Mouse (Mus musculus) G1E (cell line): Measurements from ENCODE around the gene Vmn1r40. TPM values are rescaled to one million over a fixed set of nuclear protein-coding genes. Genes with fewer than 3 reads are reported as not detected.

Experiments used
- ATAC-seq: 2 replicates; pipeline ENCODE4 v1.8.0; 2016; ENCODE audit warnings: mild to moderate bottlenecking; ENCODE audit not compliant: insufficient number of reproducible peaks, poor library complexity, low FRiP score, severe bottlenecking; ENCODE audit errors: extremely low read depth
- DNase-seq: peaks from one replicate; pipeline ENCODE4 v3.0.0; 2012; ENCODE audit warnings: low spot score
- H3K27me3 ChIP-seq: 2 replicates; pipeline ENCODE4 v1.6.1; 2012; ENCODE audit warnings: mild to moderate bottlenecking, low read length, inconsistent platforms; ENCODE audit not compliant: insufficient read depth
- H3K36me3 ChIP-seq: replicated peaks from 2 replicates; pipeline ENCODE3; 2012; ENCODE audit warnings: mild to moderate bottlenecking, inconsistent platforms
- H3K4me1 ChIP-seq: 2 replicates; pipeline ENCODE4 v1.6.1; 2012; ENCODE audit warnings: low read depth, low read length, inconsistent platforms, mixed read lengths; ENCODE audit not compliant: insufficient read depth
- H3K4me3 ChIP-seq: 2 replicates; pipeline ENCODE4 v1.5.1; 2012; ENCODE audit warnings: low read depth, mild to moderate bottlenecking, inconsistent platforms, low read length, moderate library complexity, mixed read lengths
- H3K9me3 ChIP-seq: replicated peaks from 2 replicates; pipeline ENCODE4 v1.6.1; 2012; ENCODE audit warnings: inconsistent platforms
- CTCF ChIP-seq: IDR thresholded peaks from 2 replicates; pipeline ENCODE4 v1.5.1; 2012; ENCODE audit warnings: low read depth, low read length, inconsistent platforms, mixed read lengths
- GATA1 ChIP-seq: IDR thresholded peaks from 2 replicates; pipeline ENCODE4 v1.6.1; 2012; ENCODE audit warnings: borderline replicate concordance, low read length, inconsistent platforms, mixed read lengths
- GATA2 ChIP-seq: IDR thresholded peaks from 2 replicates; pipeline ENCODE4 v1.6.1; 2012; ENCODE audit warnings: low read depth, low read length, inconsistent platforms, borderline replicate concordance
- POLR2AphosphoS5 ChIP-seq: IDR thresholded peaks from 2 replicates; pipeline ENCODE4 v1.6.1; 2012; ENCODE audit warnings: low read depth, low read length, inconsistent platforms; ENCODE audit not compliant: insufficient replicate concordance
- TAL1 ChIP-seq: conservative IDR thresholded peaks from 2 replicates; pipeline ENCODE4 v1.6.1; 2012; ENCODE audit warnings: low read depth, low read length, inconsistent platforms, mixed read lengths
- polyA plus RNA-seq: library from polyadenylated mRNA; stranded (reverse); fragments of >175 nt; gene quantifications from 2 replicates; pipeline ENCODE4 v1.2.3, GENCODE M21; 2012
- total RNA-seq, 2 experiments: library from RNA; stranded (forward) in 1 of 2; stranded (reverse) in 1 of 2; fragments of 200-1000 nt in 1 of 2; fragments of >200 nt in 1 of 2; fragmentation: Nextera tagmentation in 1 of 2; gene quantifications; 2 replicates each; pipeline ENCODE4 v1.2.3; 2014 to 2017

Gene Vmn1r40
- total and polyA plus RNA-seq, 3 experiments, result 0.16 TPM; not detected in 2

- Histone ChIP-seq H3K36me3 (peaks cover 12% of the 10 kb centered on the region), H3K4me3 (no peak overlapping the region), H3K4me1 (no peaks in the 10 kb centered on the region), H3K9me3 (no peaks in the 10 kb centered on the region), H3K27me3 (no peaks in the 10 kb centered on the region)
- DNase-seq (no peak), ATAC-seq (no peak)
- no peak for TF ChIP-seq CTCF
- TF ChIP-seq GATA1, result no peak
- TF ChIP-seq GATA2, result no peak
- no peak for TF ChIP-seq TAL1
- no peak for TF ChIP-seq POLR2AphosphoS5
Measured at GRCm38 (mm10) chr6:89678522-89678921, 28.8 kb upstream of the Vmn1r40 start.

GRCm38 (mm10) chr6:89679291-89679835, 28.0 kb upstream of the Vmn1r40 start:
- Histone ChIP-seq H3K4me1 (no peaks in the 10 kb centered on the region), H3K4me3 (no peak overlapping the region), H3K9me3 (no peaks in the 10 kb centered on the region), H3K36me3 (peaks cover 7% of the 10 kb centered on the region), H3K27me3 (no peaks in the 10 kb centered on the region)
- no peak; the same call in 1 of the 2 replicates for ATAC-seq
- TF ChIP-seq CTCF, result peak; percentile 88
- TF ChIP-seq POLR2AphosphoS5, result no peak
- DNase-seq, result peak; percentile 34

- H3K9me3 ChIP-seq, result no peaks in the 10 kb centered on the region
- H3K4me3 ChIP-seq, result no peak overlapping the region
- DNase-seq, result no peak
- TF ChIP-seq TAL1, result no peak
- peak; percentile 78 for TF ChIP-seq CTCF
- H3K4me1 ChIP-seq, result no peaks in the 10 kb centered on the region
- no peaks in the 10 kb centered on the region for H3K36me3 ChIP-seq
- no peak for ATAC-seq
- no peaks in the 10 kb centered on the region for H3K27me3 ChIP-seq
Measured at GRCm38 (mm10) chr6:89680155-89680554, 27.2 kb upstream of the Vmn1r40 start.

DNA sequence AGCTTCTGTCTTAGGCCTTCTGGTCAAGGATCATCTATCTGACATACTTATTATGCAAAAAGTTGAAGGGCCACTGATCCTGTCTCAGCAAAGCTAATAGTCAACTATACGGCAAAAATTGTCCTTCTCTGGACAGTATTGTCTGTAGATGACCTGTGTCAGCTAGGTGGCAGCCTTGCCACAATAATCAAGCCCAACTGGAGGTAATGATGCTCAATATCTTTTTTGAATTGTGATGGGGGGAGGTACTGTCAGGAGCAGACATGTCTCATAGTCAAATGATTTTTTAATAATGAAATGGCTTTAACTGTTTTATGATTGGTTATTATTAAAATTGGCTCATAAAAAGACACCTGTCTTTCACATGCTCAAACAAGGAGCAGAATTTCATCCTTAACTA, 23.1 kb upstream of the Vmn1r40 start:
- Histone ChIP-seq H3K9me3 (no peaks in the 10 kb centered on the region), H3K4me3 (no peak overlapping the region), H3K4me1 (no peaks in the 10 kb centered on the region), H3K27me3 (no peaks in the 10 kb centered on the region), H3K36me3 (no peaks in the 10 kb centered on the region)
- DNase-seq, result no peak
- TF ChIP-seq POLR2AphosphoS5 (no peak), TAL1 (no peak), GATA2 (no peak), GATA1 (no peak), CTCF (no peak)
- ATAC-seq, result no peak

DNA sequence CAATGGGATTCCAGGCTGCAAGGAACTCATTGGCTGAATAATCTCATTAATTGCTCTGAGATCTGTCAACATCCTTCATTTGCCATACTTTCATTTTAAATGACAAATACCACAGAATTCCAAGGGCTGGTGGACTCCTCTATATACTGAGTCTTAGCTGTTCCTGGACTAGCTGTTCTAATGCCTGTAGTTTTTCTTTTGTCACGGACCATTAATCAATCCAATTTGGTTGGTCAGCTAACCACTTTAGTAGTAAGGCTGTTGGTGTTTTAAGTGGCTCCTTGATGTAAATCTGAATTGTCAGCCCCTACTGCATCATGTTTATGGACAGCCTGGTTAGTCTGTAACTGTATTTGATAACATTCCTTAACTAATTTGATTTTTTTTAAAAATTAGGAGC, 20.2 kb upstream of the Vmn1r40 start:
- no peaks in the 10 kb centered on the region for H3K27me3 ChIP-seq
- H3K36me3 ChIP-seq, result no peaks in the 10 kb centered on the region
- no peaks in the 10 kb centered on the region for H3K4me1 ChIP-seq
- H3K4me3 ChIP-seq, result no peak overlapping the region
- TF ChIP-seq GATA2, result no peak
- no peak for TF ChIP-seq CTCF
- no peak for TF ChIP-seq GATA1
- TF ChIP-seq TAL1, result no peak
- no peak for TF ChIP-seq POLR2AphosphoS5
- H3K9me3 ChIP-seq, result no peaks in the 10 kb centered on the region
- DNase-seq, result no peak
- ATAC-seq, result no peak

GRCm38 (mm10) chr6:89706624-89707023, 716 bp upstream of the Vmn1r40 start:
- H3K9me3 ChIP-seq, result no peaks in the 10 kb centered on the region
- H3K4me1 ChIP-seq, result no peaks in the 10 kb centered on the region
- H3K4me3 ChIP-seq, result no peak overlapping the region
- TF ChIP-seq GATA1 (no peak), POLR2AphosphoS5 (no peak), CTCF (no peak), GATA2 (no peak), TAL1 (no peak)
- no peaks in the 10 kb centered on the region for H3K27me3 ChIP-seq
- H3K36me3 ChIP-seq, result no peaks in the 10 kb centered on the region
- DNase-seq (no peak), ATAC-seq (no peak)

DNA sequence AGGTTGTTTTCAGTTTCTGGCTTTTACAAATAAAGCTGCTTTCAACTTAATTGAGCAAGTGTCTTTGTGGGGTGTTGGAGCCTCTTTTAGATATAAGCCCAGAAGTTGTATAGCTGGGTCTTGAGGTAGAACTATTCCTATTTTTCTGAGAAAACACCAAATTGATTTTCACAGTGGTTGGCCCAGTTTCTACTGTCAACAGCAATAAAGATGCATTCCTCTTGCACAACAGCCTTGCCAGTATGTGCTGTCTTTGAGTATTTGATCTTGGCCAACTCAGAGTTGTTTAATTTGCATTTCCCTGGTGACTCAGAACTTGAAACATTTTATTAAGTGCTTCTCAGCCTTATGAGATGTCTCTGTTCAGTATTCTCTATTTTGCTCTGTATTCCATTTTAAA, 10.7 kb downstream of the Vmn1r40 start:
- no peak for ATAC-seq

More for the DNA sequence above, 10.7 kb downstream of the Vmn1r40 start:
- no peaks in the 10 kb centered on the region for H3K4me1 ChIP-seq
- TF ChIP-seq TAL1 (no peak), GATA1 (no peak), CTCF (no peak), POLR2AphosphoS5 (no peak)
- no peak overlapping the region for H3K4me3 ChIP-seq
- H3K9me3 ChIP-seq, result no peaks in the 10 kb centered on the region
- H3K36me3 ChIP-seq, result no peaks in the 10 kb centered on the region
- DNase-seq, result no peak
- H3K27me3 ChIP-seq, result no peaks in the 10 kb centered on the region
